Mouse (Mus musculus) gastrocnemius, postnatal 10 days (tissue): ENCODE data around the gene Psmc3. TPM values are rescaled to one million over a fixed set of nuclear protein-coding genes. Genes with fewer than 3 reads are reported as not detected.
"Not testable (repeated sequence)": the region's sequence is repeated elsewhere in the genome, so short reads cannot be mapped to it uniquely, and the experiment has no call there.

Source experiments
- DNase-seq: peaks from one replicate; pipeline ENCODE4 v3.0.0; 2021; ENCODE audit warnings: mixed read lengths
- total RNA-seq, 2 experiments: library from RNA; stranded (reverse); gene quantifications; 2 replicates each; pipeline ENCODE4 v1.2.3; 2021

Psmc3 gene
- total RNA-seq, 2 experiments from 2014 or later, result 336 to 337 TPM

- no peak for DNase-seq
Measured at GRCm38 (mm10) chr2:91081775-91082695, 28.2 kb downstream of the Psmc3 start, which contains the start of gene Spi1. Spi1 (plus strand) TSS chr2:91082390.

- no peak for DNase-seq
Measured at GRCm38 (mm10) chr2:91082844-91083243, 29.0 kb downstream of the Psmc3 start.

GRCm38 (mm10) chr2:91083366-91083940 is 29.6 kb downstream of the Psmc3 start:
- no peak for DNase-seq

GRCm38 (mm10) chr2:91084179-91084820 is 30.5 kb downstream of the Psmc3 start:
- peak; percentile 55 for DNase-seq

GRCm38 (mm10) chr2:91085494-91086391 is 31.9 kb downstream of the Psmc3 start:
- no peak for DNase-seq

GRCm38 (mm10) chr2:91086392-91087237 is 32.8 kb downstream of the Psmc3 start:
- no peak for DNase-seq

- DNase-seq, result no peak
Measured at GRCm38 (mm10) chr2:91087453-91087852, 33.6 kb downstream of the Psmc3 start.

GRCm38 (mm10) chr2:91088987-91089386 is 35.2 kb downstream of the Psmc3 start:
- no peak for DNase-seq

- DNase-seq, result no peak
Measured at GRCm38 (mm10) chr2:91090208-91090607, 36.4 kb downstream of the Psmc3 start.

- DNase-seq, result no peak
Measured at GRCm38 (mm10) chr2:91090827-91091226, 37.0 kb downstream of the Psmc3 start.

GRCm38 (mm10) chr2:91096524-91096923 is 42.7 kb downstream of the Psmc3 start:
- DNase-seq, result no peak

- no peak for DNase-seq
Measured at GRCm38 (mm10) chr2:91097015-91097414, 43.2 kb downstream of the Psmc3 start.

- DNase-seq, result no peak
Measured at GRCm38 (mm10) chr2:91098156-91098555, 44.3 kb downstream of the Psmc3 start.

- peak; percentile 97 for DNase-seq
Measured at GRCm38 (mm10) chr2:91101124-91101740, 47.4 kb downstream of the Psmc3 start.

GRCm38 (mm10) chr2:91108156-91108555 is 54.3 kb downstream of the Psmc3 start:
- no peak for DNase-seq

- no peak for DNase-seq
Measured at GRCm38 (mm10) chr2:91109241-91109640, 55.4 kb downstream of the Psmc3 start.

- no peak for DNase-seq
Measured at GRCm38 (mm10) chr2:91109807-91110385, 56.1 kb downstream of the Psmc3 start.

GRCm38 (mm10) chr2:91110429-91110828 is 56.6 kb downstream of the Psmc3 start:
- DNase-seq, result no peak

GRCm38 (mm10) chr2:91111832-91112231 is 58.0 kb downstream of the Psmc3 start:
- DNase-seq, result not testable (repeated sequence)

- no peak for DNase-seq
Measured at GRCm38 (mm10) chr2:91112491-91112890, 58.7 kb downstream of the Psmc3 start.
